Mouse (Mus musculus) C2C12 (cell line): ENCODE measurements at regions not wholly inside any gene's neighbourhood (a gene's known extent, or its start where the extent isn't known, plus 50 kb on each side); places are given as distances from the start of the nearest gene placed in this dataset.

Source experiments
- CEBPB ChIP-seq: IDR thresholded peaks from one replicate; pipeline ENCODE4 v1.6.1; 2011; ENCODE audit warnings: low read depth, mild to moderate bottlenecking, control low read depth, moderate library complexity
- CTCF ChIP-seq: IDR thresholded peaks from one replicate; pipeline ENCODE4 v1.5.1; 2011; ENCODE audit not compliant: control insufficient read depth, insufficient read depth, insufficient read length
- FOSL1 ChIP-seq: IDR thresholded peaks from one replicate; pipeline ENCODE4 v1.8.0; 2011; ENCODE audit warnings: mild to moderate bottlenecking, low read length; ENCODE audit not compliant: poor library complexity, insufficient read depth, severe bottlenecking
- MAX ChIP-seq: IDR thresholded peaks from one replicate; pipeline ENCODE4 v1.6.1; 2011; ENCODE audit warnings: mild to moderate bottlenecking, control low read depth
- MYOD1 ChIP-seq: IDR thresholded peaks from one replicate; pipeline ENCODE4 v1.6.1; 2011; ENCODE audit warnings: low read depth; ENCODE audit not compliant: control insufficient read depth, insufficient read length
- USF1 ChIP-seq: IDR thresholded peaks from one replicate; pipeline ENCODE4 v1.6.1; 2011; ENCODE audit warnings: low read depth, mild to moderate bottlenecking, control low read depth, moderate library complexity

- TF ChIP-seq CTCF (no peak), FOSL1 (no peak), USF1 (no peak), CEBPB (no peak), MYOD1 (no peak), MAX (no peak)
Observed at GRCm38 (mm10) chr17:88389668-88390461, 50.6 kb upstream of the Foxn2 start.
